Mouse (Mus musculus): ENCODE measurements at regions not wholly inside any gene's neighbourhood (a gene's known extent, or its start where the extent isn't known, plus 50 kb on each side); places are given as distances from the start of the nearest gene placed in this dataset.

GRCm38 (mm10) chr9:62220451-62220850, 61.6 kb downstream of the Spesp1 start:
- no peak overlapping the region for H3K27ac ChIP-seq
- no peaks in the 10 kb centered on the region for H3K36me3 ChIP-seq
- H3K9me3 ChIP-seq: no peaks in the 10 kb centered on the region
- no peak overlapping the region for H3K4me3 ChIP-seq
- no peak for DNase-seq (ENCODE audit: low spot score)
- H3K27me3 ChIP-seq (ENCODE audit: insufficient read depth, poor library complexity, severe bottlenecking): peaks cover 9% of the 10 kb centered on the region; the same call in 1 of the 2 replicates
- H3K4me1 ChIP-seq (replicated peaks): peaks cover 24% of the 10 kb centered on the region
- 84% methylated on average over 5 of the region's 5 CpGs for WGBS

- Histone ChIP-seq H3K4me1 (replicated peaks) (peaks cover 7% of the 10 kb centered on the region), H3K27ac (no peak overlapping the region), H3K36me3 (no peaks in the 10 kb centered on the region), H3K27me3 (ENCODE audit: insufficient read depth, poor library complexity, severe bottlenecking) (0 out of 2 replicates have a peak, but pooled peaks cover 6% of the 10 kb centered on the region), H3K4me3 (no peak overlapping the region), H3K9me3 (no peaks in the 10 kb centered on the region)
- WGBS: 65% methylated on average over 13 of the region's 13 CpGs
- DNase-seq (ENCODE audit: low spot score): no peak
Observed at GRCm38 (mm10) chr9:62215151-62215859, 66.7 kb downstream of the Spesp1 start.

- no peak overlapping the region for H3K27ac ChIP-seq
- peaks cover 7% of the 10 kb centered on the region for H3K4me1 ChIP-seq (replicated peaks)
- H3K4me3 ChIP-seq: no peak overlapping the region
- no peak for DNase-seq (ENCODE audit: low spot score)
- 84% methylated on average over 4 of the region's 4 CpGs for WGBS
- no peaks in the 10 kb centered on the region for H3K9me3 ChIP-seq
- H3K27me3 ChIP-seq (ENCODE audit: insufficient read depth, poor library complexity, severe bottlenecking): no peaks in the 10 kb centered on the region
- H3K36me3 ChIP-seq: no peaks in the 10 kb centered on the region
Observed at GRCm38 (mm10) chr9:62214546-62214945, 67.5 kb downstream of the Spesp1 start.

DNA sequence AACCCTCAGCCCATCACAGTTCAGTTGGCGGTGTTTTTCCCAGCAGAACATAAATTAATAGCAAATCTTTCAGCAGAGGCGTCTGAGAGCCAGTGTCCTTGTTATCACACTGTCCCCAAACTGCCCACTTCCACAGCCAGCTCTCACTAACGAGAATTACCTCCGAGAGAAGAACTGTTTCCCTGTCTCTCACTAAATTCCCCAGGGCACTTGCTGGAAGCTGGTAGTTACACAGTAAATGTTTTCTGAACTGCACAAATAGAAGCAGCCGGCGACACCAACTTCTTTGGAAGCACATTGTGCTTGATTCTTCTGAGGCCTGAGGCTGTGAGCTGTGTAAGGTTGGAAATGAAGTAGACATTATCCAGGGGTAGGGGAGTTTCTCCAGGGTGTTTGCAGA, 69.4 kb downstream of the Spesp1 start:
- H3K4me1 ChIP-seq (replicated peaks): peaks cover 7% of the 10 kb centered on the region
- H3K4me3 ChIP-seq: no peak overlapping the region
- H3K9me3 ChIP-seq: no peaks in the 10 kb centered on the region
- no peak for DNase-seq (ENCODE audit: low spot score)
- 69% methylated on average over 6 of the region's 6 CpGs for WGBS
- no peak overlapping the region for H3K27ac ChIP-seq
- no peaks in the 10 kb centered on the region for H3K36me3 ChIP-seq
- H3K27me3 ChIP-seq (ENCODE audit: insufficient read depth, poor library complexity, severe bottlenecking): no peaks in the 10 kb centered on the region

GRCm38 (mm10) chr9:62210815-62211214, 71.2 kb downstream of the Spesp1 start:
- peaks cover 7% of the 10 kb centered on the region; the same call in 1 of the 2 replicates for H3K9me3 ChIP-seq
- H3K27me3 ChIP-seq (ENCODE audit: insufficient read depth, poor library complexity, severe bottlenecking): no peaks in the 10 kb centered on the region
- 84% methylated on average over 5 of the region's 5 CpGs for WGBS
- H3K27ac ChIP-seq: no peak overlapping the region
- no peaks in the 10 kb centered on the region for H3K36me3 ChIP-seq
- no peak overlapping the region for H3K4me3 ChIP-seq
- H3K4me1 ChIP-seq (replicated peaks): peaks cover 7% of the 10 kb centered on the region
- DNase-seq (ENCODE audit: low spot score): no peak

DNA sequence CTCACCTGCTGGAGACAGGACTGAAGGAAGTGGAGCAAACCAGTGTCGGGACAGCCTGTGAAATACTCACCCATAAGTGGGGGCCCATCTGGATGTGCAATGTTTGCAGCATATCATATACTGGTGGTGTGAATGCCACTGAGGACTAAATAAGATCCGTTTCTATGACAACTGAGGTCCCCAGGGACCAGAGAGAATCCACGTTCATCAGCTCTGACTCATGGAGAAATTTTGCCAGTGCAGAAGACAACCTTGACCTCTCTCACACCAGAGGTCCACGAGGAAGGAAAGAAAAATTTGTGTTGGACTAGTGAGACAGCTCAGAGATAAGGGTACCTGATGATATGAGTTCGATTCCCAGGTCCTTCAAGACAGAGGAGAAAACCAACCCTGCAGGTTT, 73.6 kb downstream of the Spesp1 start:
- 76% methylated on average over 5 of the region's 5 CpGs for WGBS
- DNase-seq (ENCODE audit: low spot score): no peak
- Histone ChIP-seq H3K9me3 (peaks cover 7% of the 10 kb centered on the region; the same call in 1 of the 2 replicates), H3K27ac (no peak overlapping the region), H3K4me1 (replicated peaks) (no peaks in the 10 kb centered on the region), H3K36me3 (no peaks in the 10 kb centered on the region), H3K27me3 (ENCODE audit: insufficient read depth, poor library complexity, severe bottlenecking) (no peaks in the 10 kb centered on the region), H3K4me3 (no peak overlapping the region)

DNA sequence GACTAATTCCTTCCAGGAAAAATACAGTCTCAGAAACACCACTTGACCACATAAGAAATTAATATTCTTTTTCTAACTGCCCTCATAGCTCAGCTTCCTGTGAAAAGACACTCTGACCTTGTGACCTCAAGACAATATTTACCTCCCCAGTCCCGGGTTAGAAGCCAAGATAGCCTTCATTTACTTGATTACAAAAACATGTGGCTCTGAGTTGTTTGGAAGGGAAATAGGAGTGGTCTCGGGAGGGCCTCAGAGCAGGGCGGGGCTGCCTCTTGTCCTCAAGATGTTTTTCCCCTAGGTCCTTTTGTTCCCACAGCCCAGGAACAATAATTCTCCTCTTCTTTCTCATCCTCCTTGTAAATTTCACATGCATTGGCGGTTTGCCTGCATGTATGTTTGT, 76.7 kb downstream of the Spesp1 start:
- Histone ChIP-seq H3K36me3 (no peaks in the 10 kb centered on the region), H3K27ac (no peak overlapping the region), H3K9me3 (peaks cover 7% of the 10 kb centered on the region; the same call in 1 of the 2 replicates), H3K4me3 (no peak overlapping the region), H3K4me1 (replicated peaks) (peaks cover 1% of the 10 kb centered on the region; the same call in 1 of the 2 replicates), H3K27me3 (ENCODE audit: insufficient read depth, poor library complexity, severe bottlenecking) (no peaks in the 10 kb centered on the region)
- 58% methylated on average over 4 of the region's 4 CpGs for WGBS
- no peak for DNase-seq (ENCODE audit: low spot score)

GRCm38 (mm10) chr9:62203556-62203955, 78.5 kb downstream of the Spesp1 start:
- peaks cover 4% of the 10 kb centered on the region; the same call in 1 of the 2 replicates for H3K27me3 ChIP-seq (ENCODE audit: insufficient read depth, poor library complexity, severe bottlenecking)
- no peak overlapping the region for H3K4me3 ChIP-seq
- no peak for DNase-seq (ENCODE audit: low spot score)
- H3K27ac ChIP-seq: no peak overlapping the region
- 37% methylated on average over 4 of the region's 4 CpGs for WGBS
- H3K4me1 ChIP-seq (replicated peaks): peaks cover 14% of the 10 kb centered on the region
- H3K36me3 ChIP-seq: no peaks in the 10 kb centered on the region
- H3K9me3 ChIP-seq: peaks cover 7% of the 10 kb centered on the region; the same call in 1 of the 2 replicates

GRCm38 (mm10) chr9:62202331-62202730, 79.7 kb downstream of the Spesp1 start:
- Histone ChIP-seq H3K9me3 (peaks cover 7% of the 10 kb centered on the region; the same call in 1 of the 2 replicates), H3K36me3 (no peaks in the 10 kb centered on the region), H3K27ac (no peak overlapping the region), H3K4me3 (no peak overlapping the region), H3K4me1 (replicated peaks) (peaks cover 14% of the 10 kb centered on the region), H3K27me3 (ENCODE audit: insufficient read depth, poor library complexity, severe bottlenecking) (peaks cover 4% of the 10 kb centered on the region; the same call in 1 of the 2 replicates)
- DNase-seq (ENCODE audit: low spot score): no peak
- WGBS: 84% methylated on average over 2 of the region's 2 CpGs

GRCm38 (mm10) chr9:62197486-62197885, 75.0 kb upstream of the Glce start:
- H3K9me3 ChIP-seq: no peaks in the 10 kb centered on the region
- H3K27me3 ChIP-seq (ENCODE audit: insufficient read depth, poor library complexity, severe bottlenecking): peaks cover 8% of the 10 kb centered on the region; the same call in 1 of the 2 replicates
- H3K36me3 ChIP-seq: no peaks in the 10 kb centered on the region
- 91% methylated on average over 2 of the region's 2 CpGs for WGBS
- H3K4me3 ChIP-seq: no peak overlapping the region
- H3K27ac ChIP-seq: no peak overlapping the region
- peaks cover 26% of the 10 kb centered on the region for H3K4me1 ChIP-seq (replicated peaks)
- DNase-seq (ENCODE audit: low spot score): no peak

DNA sequence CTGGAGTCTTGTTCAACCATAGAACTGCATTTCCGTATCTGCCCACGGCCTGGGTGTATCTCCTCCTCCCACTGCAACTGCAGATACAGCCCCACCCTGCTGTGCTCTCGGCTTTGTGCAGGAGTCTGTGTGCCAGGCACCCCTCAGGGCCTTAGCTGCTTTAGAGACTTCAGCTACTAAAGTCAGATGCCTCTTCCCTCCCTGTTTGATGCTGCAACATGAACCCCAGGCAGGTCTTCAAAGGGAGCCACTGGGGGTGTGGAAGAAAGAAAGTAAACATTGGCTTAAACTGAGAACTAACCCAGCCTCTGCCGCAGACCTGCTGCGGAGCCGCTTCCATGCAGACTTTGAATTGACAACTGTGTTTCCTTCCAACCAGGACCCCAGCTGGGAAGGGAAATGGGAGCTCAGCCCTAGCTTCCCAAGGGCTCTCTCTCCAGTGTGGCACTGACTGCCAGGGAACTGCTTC, 70.0 kb upstream of the Glce start:
- H3K4me3 ChIP-seq: no peak overlapping the region
- H3K4me1 ChIP-seq (replicated peaks): peaks cover 46% of the 10 kb centered on the region
- WGBS: 5% methylated on average over 6 of the region's 6 CpGs
- H3K36me3 ChIP-seq: no peaks in the 10 kb centered on the region
- no peaks in the 10 kb centered on the region for H3K9me3 ChIP-seq
- H3K27ac ChIP-seq: peak overlapping the region; percentile 25; the same call in 1 of the 2 replicates
- peaks cover 18% of the 10 kb centered on the region; the same call in 1 of the 2 replicates for H3K27me3 ChIP-seq (ENCODE audit: insufficient read depth, poor library complexity, severe bottlenecking)
- peak; percentile 10 for DNase-seq (ENCODE audit: low spot score)

GRCm38 (mm10) chr9:62190474-62190873, 68.0 kb upstream of the Glce start:
- peaks cover 60% of the 10 kb centered on the region for H3K4me1 ChIP-seq (replicated peaks)
- H3K36me3 ChIP-seq: no peaks in the 10 kb centered on the region
- no peaks in the 10 kb centered on the region for H3K9me3 ChIP-seq
- H3K27ac ChIP-seq: peak overlapping the region; percentile 36; the same call in 1 of the 2 replicates
- no peak overlapping the region for H3K4me3 ChIP-seq
- 27% methylated on average over 6 of the region's 6 CpGs for WGBS
- peaks cover 18% of the 10 kb centered on the region; the same call in 1 of the 2 replicates for H3K27me3 ChIP-seq (ENCODE audit: insufficient read depth, poor library complexity, severe bottlenecking)
- peak; percentile 27 for DNase-seq (ENCODE audit: low spot score)

- H3K9me3 ChIP-seq: no peaks in the 10 kb centered on the region
- peaks cover 62% of the 10 kb centered on the region for H3K4me1 ChIP-seq (replicated peaks)
- H3K4me3 ChIP-seq: no peak overlapping the region
- 67% methylated on average over 6 of the region's 6 CpGs for WGBS
- peaks cover 18% of the 10 kb centered on the region; the same call in 1 of the 2 replicates for H3K27me3 ChIP-seq (ENCODE audit: insufficient read depth, poor library complexity, severe bottlenecking)
- H3K27ac ChIP-seq: no peak overlapping the region
- DNase-seq (ENCODE audit: low spot score): no peak
- H3K36me3 ChIP-seq: no peaks in the 10 kb centered on the region
Observed at GRCm38 (mm10) chr9:62188835-62189234, 66.4 kb upstream of the Glce start.

Data from hindbrain, embryonic 10.5 days (tissue).